In genomic region chr7:101422069-101422468, GRCm38 (mm10) we compare ENCODE assay signal across 8 mouse cellular contexts. TPM values are rescaled to one million over a fixed set of nuclear protein-coding genes. Genes with fewer than 3 reads are reported as not detected.
A peak's percentile ranks its signal among the peaks of the same experiment; 100 is the strongest.
DNase-seq lines count a peak whose midpoint lies in the region; ATAC-seq and TF ChIP-seq lines count a peak whose summit lies in the region.

No protein-coding gene starts in this region.

- 35% methylated on average over 3 of the region's 3 CpGs for WGBS in liver, embryonic 14.5 days (ENCODE audit: insufficient replicate concordance)
- WGBS in liver, postnatal 0 days (ENCODE audit: insufficient replicate concordance) = 31% methylated on average over 3 of the region's 3 CpGs
- 37% methylated on average over 3 of the region's 3 CpGs for WGBS in hindbrain, embryonic 10.5 days
- 18% methylated on average over 3 of the region's 3 CpGs for WGBS in midbrain, postnatal 0 days

- no peak for TF ChIP-seq EP300 in liver, embryonic 14.5 days (IDR thresholded peaks at IDR 0.05; ENCODE audit: low read depth)
- TF ChIP-seq EP300 in liver, postnatal 0 days (IDR thresholded peaks at IDR 0.05; ENCODE audit: low read depth) = no peak

- no peak for TF ChIP-seq CTCF in liver, embryonic 14.5 days (IDR thresholded peaks at IDR 0.05; ENCODE audit: low read depth)
- no peak for TF ChIP-seq CTCF in liver, postnatal 0 days (IDR thresholded peaks at IDR 0.05; ENCODE audit: low read depth)
- no peak for TF ChIP-seq CTCF in midbrain, postnatal 0 days (IDR thresholded peaks at IDR 0.05)

- peak overlapping the region; percentile 21; the same call in 1 of the 2 replicates for H3K4me2 ChIP-seq in liver, embryonic 14.5 days (ENCODE audit: low read depth)
- H3K4me2 ChIP-seq in liver, postnatal 0 days (ENCODE audit: low read depth, low read length) = no peak overlapping the region
- H3K4me2 ChIP-seq in midbrain, postnatal 0 days (ENCODE audit: low read depth, low read length, poor library complexity, severe bottlenecking) = peak overlapping the region; percentile 58

- DNase-seq in liver, embryonic 14.5 days (ENCODE audit: low read depth in 3 of 3, low spot score in 3 of 3) = peak in 1 of 3 experiments; percentile 7
- no peak for DNase-seq in liver, postnatal 0 days
- peak; percentile 22 for DNase-seq in hindbrain, embryonic 10.5 days (ENCODE audit: low spot score)
- no peak for DNase-seq in midbrain, postnatal 0 days (ENCODE audit: low spot score)
- no peak for DNase-seq in B cell, adult 2 months
- no peak for DNase-seq in layer of hippocampus, adult 8-10 months (ENCODE audit: low spot score in 2 of 2)
- no peak for DNase-seq in spleen, adult 12 weeks (ENCODE audit: low spot score)

- H3K36me3 ChIP-seq in liver, embryonic 14.5 days (replicated peaks; ENCODE audit: control insufficient read depth, insufficient read depth, low read depth) = no peaks in the 10 kb centered on the region
- H3K36me3 ChIP-seq in liver, postnatal 0 days (replicated peaks; ENCODE audit: insufficient read depth, low read length) = no peaks in the 10 kb centered on the region
- H3K36me3 ChIP-seq in hindbrain, embryonic 10.5 days = no peaks in the 10 kb centered on the region
- no peaks in the 10 kb centered on the region for H3K36me3 ChIP-seq in midbrain, postnatal 0 days (ENCODE audit: insufficient read depth, low read length)

- no peak overlapping the region for H3K9ac ChIP-seq in liver, embryonic 14.5 days (replicated peaks)
- H3K9ac ChIP-seq in liver, postnatal 0 days (replicated peaks) = no peak overlapping the region
- H3K9ac ChIP-seq in midbrain, postnatal 0 days (replicated peaks; ENCODE audit: low read length, poor library complexity, severe bottlenecking) = peak overlapping the region; percentile 15

- ATAC-seq in liver, embryonic 14.5 days (ENCODE audit: insufficient read depth) = no peak
- ATAC-seq in liver, postnatal 0 days = no peak
- ATAC-seq in common myeloid progenitor, adult 5-6 weeks (replicated peaks; ENCODE audit: low read depth, poor library complexity, severe bottlenecking) = peak; percentile 20; the same call in 1 of the 2 replicates
- ATAC-seq in midbrain, postnatal 0 days (ENCODE audit: low FRiP score) = no peak

- H3K9me3 ChIP-seq in liver, embryonic 14.5 days (ENCODE audit: control insufficient read depth, low read length) = no peaks in the 10 kb centered on the region
- H3K9me3 ChIP-seq in liver, postnatal 0 days (ENCODE audit: low read length) = no peaks in the 10 kb centered on the region
- H3K9me3 ChIP-seq in hindbrain, embryonic 10.5 days = no peaks in the 10 kb centered on the region
- no peaks in the 10 kb centered on the region for H3K9me3 ChIP-seq in midbrain, postnatal 0 days (ENCODE audit: low read length)

- no peak overlapping the region for H3K27ac ChIP-seq in liver, embryonic 14.5 days
- H3K27ac ChIP-seq in liver, postnatal 0 days (ENCODE audit: low read depth) = no peak overlapping the region
- H3K27ac ChIP-seq in hindbrain, embryonic 10.5 days = 0 out of 2 replicates have a peak overlapping the region, but pooled peaks have one; percentile 35
- H3K27ac ChIP-seq in midbrain, postnatal 0 days (ENCODE audit: low read depth, low read length) = 0 out of 2 replicates have a peak overlapping the region, but pooled peaks have one; percentile 39

- no peaks in the 10 kb centered on the region; the same call in 1 of the 2 replicates for H3K27me3 ChIP-seq in liver, embryonic 14.5 days (ENCODE audit: control insufficient read depth, insufficient read depth, low read length)
- peaks cover 13% of the 10 kb centered on the region; the same call in 1 of the 2 replicates for H3K27me3 ChIP-seq in liver, postnatal 0 days (ENCODE audit: insufficient read depth, low read length)
- peaks cover 45% of the 10 kb centered on the region for H3K27me3 ChIP-seq in hindbrain, embryonic 10.5 days (ENCODE audit: insufficient read depth, poor library complexity, severe bottlenecking)
- H3K27me3 ChIP-seq in midbrain, postnatal 0 days (ENCODE audit: insufficient read depth, low read length) = peaks cover 6% of the 10 kb centered on the region; the same call in 1 of the 2 replicates

- no peak overlapping the region for H3K4me3 ChIP-seq in liver, embryonic 14.5 days (ENCODE audit: insufficient read depth in 1 of 2, low read depth in 2 of 2, low read length in 2 of 2)
- no peak overlapping the region for H3K4me3 ChIP-seq in liver, postnatal 0 days (ENCODE audit: low read depth, low read length)
- H3K4me3 ChIP-seq in hindbrain, embryonic 10.5 days = peak overlapping the region; percentile 26
- H3K4me3 ChIP-seq in midbrain, postnatal 0 days (ENCODE audit: low read depth, low read length) = peak overlapping the region; percentile 28

- H3K4me1 ChIP-seq in liver, embryonic 14.5 days (replicated peaks; ENCODE audit: control insufficient read depth in 2 of 2, insufficient read depth in 2 of 2, low read length in 1 of 2) = peaks cover 0 to 5% of the 10 kb centered on the region in 2 experiments; a peak in 2 of 4 replicates
- H3K4me1 ChIP-seq in liver, postnatal 0 days (ENCODE audit: insufficient read depth) = peaks cover 3% of the 10 kb centered on the region; the same call in 1 of the 2 replicates
- peaks cover 20% of the 10 kb centered on the region for H3K4me1 ChIP-seq in hindbrain, embryonic 10.5 days (replicated peaks)
- peaks cover 11% of the 10 kb centered on the region; the same call in 1 of the 2 replicates for H3K4me1 ChIP-seq in midbrain, postnatal 0 days (ENCODE audit: insufficient read depth, low read length)

RNA-seq across cellular contexts. Expression of gene Pde2a, which starts 0.6 kb away (rescaled TPM):
- 3.0 and 3.2 TPM in 2 replicates for polyA plus RNA-seq in liver, embryonic 14.5 days (2012; rRNA removed)
- 2.5 and 6.6 TPM in 2 replicates for polyA plus RNA-seq in liver, embryonic 14.5 days (2014; fragmentation: Nextera tagmentation; extraction: Ambion mirVana)
- 14.8 and 15.8 TPM in 2 replicates for polyA plus RNA-seq in liver, postnatal 0 days (2015; fragmentation: Nextera tagmentation; extraction: Ambion mirVana)
- total RNA-seq in common myeloid progenitor, adult 5-6 weeks (2017) = 1.7 and 7.0 TPM in 2 replicates
- 18.3 and 30.3 TPM in 2 replicates for polyA plus RNA-seq in hindbrain, embryonic 10.5 days (2016; fragmentation: Nextera tagmentation; extraction: Ambion mirVana)
- total RNA-seq in midbrain, postnatal 0 days (2014; rRNA removed) = 49.6 and 53.9 TPM in 2 replicates
- 31.4 and 33.8 TPM in 2 replicates for polyA plus RNA-seq in midbrain, postnatal 0 days (2015; fragmentation: Nextera tagmentation; extraction: Ambion mirVana)
- total RNA-seq in layer of hippocampus, adult 8-10 months (2022) = 100 to 1,000 TPM; 320 to 356 (median 336) TPM

RNA-seq across cellular contexts. Expression of gene Gm45837, which starts 11.4 kb away (rescaled TPM):
- not detected in 2 replicates for polyA plus RNA-seq in liver, embryonic 14.5 days (2012; rRNA removed)
- 4.3 TPM in 1 of 2 replicates, not detected in the other for polyA plus RNA-seq in liver, embryonic 14.5 days (2014; fragmentation: Nextera tagmentation; extraction: Ambion mirVana)
- not detected in 2 replicates for polyA plus RNA-seq in liver, postnatal 0 days (2015; fragmentation: Nextera tagmentation; extraction: Ambion mirVana)
- 6.5 TPM in 1 of 2 replicates, not detected in the other for total RNA-seq in common myeloid progenitor, adult 5-6 weeks (2017)
- polyA plus RNA-seq in hindbrain, embryonic 10.5 days (2016; fragmentation: Nextera tagmentation; extraction: Ambion mirVana) = 0.82 and 1.3 TPM in 2 replicates
- not detected in 2 replicates for total RNA-seq in midbrain, postnatal 0 days (2014; rRNA removed)
- 0.71 TPM in 1 of 2 replicates, not detected in the other for polyA plus RNA-seq in midbrain, postnatal 0 days (2015; fragmentation: Nextera tagmentation; extraction: Ambion mirVana)
- 1 to 10 TPM in 1 of 4 experiments, not detected in 3; 1.8 TPM for total RNA-seq in layer of hippocampus, adult 8-10 months (2022)

Comparison
In these comparisons a context has a peak if more than half of its experiments do, and no peak if none do; other contexts are left out.
1. H3K27ac ChIP-seq: peak in hindbrain, embryonic 10.5 days (single experiment) and midbrain, postnatal 0 days (single experiment); none in liver, embryonic 14.5 days (single experiment) and liver, postnatal 0 days (single experiment).
2. H3K4me3 ChIP-seq: peak in hindbrain, embryonic 10.5 days (single experiment) and midbrain, postnatal 0 days (single experiment); none in liver, embryonic 14.5 days (0 of 2) and liver, postnatal 0 days (single experiment).